Mouse (Mus musculus) heart, postnatal 10 days (tissue): ENCODE results near the gene Akirin2. TPM values are rescaled to one million over a fixed set of nuclear protein-coding genes. Genes with fewer than 3 reads are reported as not detected.

ENCODE experiments used
- DNase-seq, 2 experiments: peaks; one replicate each; pipeline ENCODE4 v3.0.0; 2021
- intact Hi-C: fragments of 180-260 bp; cut with DNase I; formaldehyde crosslinking; loops from one replicate; pipeline ENCODE4 v1.15.1; 2025
- total RNA-seq, 2 experiments: library from RNA; stranded (reverse); gene quantifications; 2 replicates each; pipeline ENCODE4 v1.2.3; 2021

The Akirin2 gene
- total RNA-seq, 2 experiments from 2014 or later: 59.4 to 69.5 TPM

- intact Hi-C loops: no loop called here
Measured at GRCm38 (mm10) chr4:34582476-34582875, 31.7 kb downstream of the Akirin2 start.

GRCm38 (mm10) chr4:34583427-34583826 lies 32.7 kb downstream of the Akirin2 start:
- intact Hi-C loops: no loop called here
- peak in 1 of 2 experiments; percentile 14 for DNase-seq

More at GRCm38 (mm10) chr4:34582476-34582875, 31.7 kb downstream of the Akirin2 start:
- DNase-seq: no peak

GRCm38 (mm10) chr4:34584871-34585607 lies 34.3 kb downstream of the Akirin2 start:
- intact Hi-C loops: no loop called here
- DNase-seq: peak in 1 of 2 experiments; percentile 27

- DNase-seq: no peak
- intact Hi-C loops: no loop called here
Measured at GRCm38 (mm10) chr4:34603123-34603522, 52.4 kb downstream of the Akirin2 start.

GRCm38 (mm10) chr4:34606658-34607057 lies 55.9 kb downstream of the Akirin2 start:
- no peak for DNase-seq
- intact Hi-C loops: no loop called here

- intact Hi-C loops: loop anchor here (5.0 kb wide), 2 partner anchors 36 to 164 kb away; partner anchors contain the start of gene Smim8
Measured at GRCm38 (mm10) chr4:34613571-34614145, 62.9 kb downstream of the Akirin2 start.

GRCm38 (mm10) chr4:34614630-34615094 lies 63.9 kb downstream of the Akirin2 start, which contains the start of the genes Orc3 and Rars2:
Gene Orc3, minus strand, starts transcription at chr4:34614944.
Gene Rars2, plus strand, starts transcription at chr4:34614957.
- intact Hi-C loops: loop anchor here (5.0 kb wide), 3 partner anchors 37 to 163 kb away; partner anchors contain the start of gene Smim8
- peak; percentile 93 to 95 for DNase-seq

More at GRCm38 (mm10) chr4:34613571-34614145, 62.9 kb downstream of the Akirin2 start:
- DNase-seq: peak in 1 of 2 experiments; percentile 15

GRCm38 (mm10) chr4:34615303-34615702 lies 64.6 kb downstream of the Akirin2 start:
- intact Hi-C loops: loop anchor here (5.0 kb wide), 1 partner anchor 53 kb away; no protein-coding TSS in a partner anchor

GRCm38 (mm10) chr4:34616146-34616545 lies 65.4 kb downstream of the Akirin2 start:
- no peak for DNase-seq
- intact Hi-C loops: loop anchor here (5.0 kb wide), 1 partner anchor 54 kb away; no protein-coding TSS in a partner anchor

More at GRCm38 (mm10) chr4:34615303-34615702, 64.6 kb downstream of the Akirin2 start:
- peak in 1 of 2 experiments; percentile 15 for DNase-seq

Other genes with a start within 250 kb of the Akirin2 start
- 10 to 100 TPM; 42.0 to 43.9 TPM for gene Orc3, start 64.0 kb downstream of the Akirin2 start, total RNA-seq
- 10 to 100 TPM; 28.0 to 32.5 TPM for gene Rars2, start 64.0 kb downstream of the Akirin2 start, total RNA-seq
- gene Slc35a1, start 136.5 kb downstream of the Akirin2 start, total RNA-seq: 10 to 100 TPM; 19.6 to 24.5 TPM
- gene Cfap206, start 179.3 kb downstream of the Akirin2 start, total RNA-seq: under 1 TPM; 0.10 to 0.29 TPM
- gene Gm136, start 205.3 kb downstream of the Akirin2 start, total RNA-seq: not detected
- gene Smim8, start 227.5 kb downstream of the Akirin2 start, total RNA-seq: 10 to 100 TPM; 44.5 to 50.7 TPM